Mouse (Mus musculus) intestine, postnatal 0 days (tissue): Measurements from ENCODE around the gene Tgfbr3. TPM values are rescaled to one million over a fixed set of nuclear protein-coding genes. Genes with fewer than 3 reads are reported as not detected.

Experiments used
- ATAC-seq: fragments of 200-750 bp; cut with Nextera tagmentation; 2 replicates; pipeline ENCODE4 v1.8.0; 2017; ENCODE audit warnings: mild to moderate bottlenecking, moderate TSS enrichment, moderate library complexity
- H3K27ac ChIP-seq: fragments of 300-500 bp; sonication (generic); 2 replicates; pipeline ENCODE4 v1.5.1; 2014; ENCODE audit warnings: mild to moderate bottlenecking, low read depth, low read length, moderate library complexity
- H3K27me3 ChIP-seq: fragments of 300-500 bp; sonication (generic); replicated peaks from 2 replicates; pipeline ENCODE4 v1.6.1; 2014; ENCODE audit warnings: low read length, mixed read lengths; ENCODE audit not compliant: control insufficient read depth, insufficient read depth
- H3K36me3 ChIP-seq: fragments of 300-500 bp; sonication (generic); 2 replicates; pipeline ENCODE4 v1.6.1; 2014; ENCODE audit warnings: mild to moderate bottlenecking, moderate library complexity; ENCODE audit not compliant: control insufficient read depth, insufficient read depth
- H3K4me1 ChIP-seq: fragments of 300-500 bp; sonication (generic); replicated peaks from 2 replicates; pipeline ENCODE4 v1.6.1; 2014; ENCODE audit warnings: antibody characterized with exemption, low read length, mixed read lengths; ENCODE audit not compliant: control insufficient read depth, insufficient read depth
- H3K4me2 ChIP-seq: fragments of 300-500 bp; sonication (generic); replicated peaks from 2 replicates; pipeline ENCODE4 v1.6.1; 2014; ENCODE audit warnings: low read depth, mild to moderate bottlenecking, moderate library complexity
- H3K4me3 ChIP-seq: fragments of 300-500 bp; sonication (generic); 2 replicates; pipeline ENCODE4 v1.5.1; 2014; ENCODE audit warnings: low read depth, low read length
- H3K9ac ChIP-seq: fragments of 300-500 bp; sonication (generic); 2 replicates; pipeline ENCODE4 v1.6.1; 2014; ENCODE audit warnings: mild to moderate bottlenecking, low read depth, low read length
- H3K9me3 ChIP-seq: fragments of 300-500 bp; sonication (generic); 2 replicates; pipeline ENCODE4 v1.6.1; 2016; ENCODE audit warnings: mixed run types; ENCODE audit not compliant: control insufficient read depth
- CTCF ChIP-seq: sonication (generic); IDR thresholded peaks from 2 replicates; pipeline ENCODE4 v1.5.1; 2016; ENCODE audit warnings: low read depth, mild to moderate bottlenecking, control low read depth, antibody characterized with exemption, moderate library complexity
- WGBS: fragments of 180-500 bp; shearing (Covaris S2); extraction: QIAGEN DNeasy Blood & Tissue Kit; methylation state at CpG from one replicate; pipeline ENCODE4 v1.1.7; 2014; 5-methylcytosine and 5-hydroxymethylcytosine counted together
- polyA plus RNA-seq: library from polyadenylated mRNA; unstranded; fragments of >200 nt; fragmentation: Nextera tagmentation; extraction: Ambion mirVana; gene quantifications from 2 replicates; pipeline ENCODE4 v1.2.1, GENCODE M21; 2015

The Tgfbr3 gene
- polyA plus RNA-seq, 1 experiment from 2014 or later: 7.5 TPM

GRCm38 (mm10) chr5:107129304-107129703 lies 160.1 kb downstream of the Tgfbr3 start:
- no peak overlapping the region for H3K4me2 ChIP-seq
- no peak overlapping the region for H3K9ac ChIP-seq
- ATAC-seq: no peak
- no peak overlapping the region for H3K27ac ChIP-seq
- no peaks in the 10 kb centered on the region for H3K27me3 ChIP-seq
- H3K4me3 ChIP-seq: no peak overlapping the region
- no peaks in the 10 kb centered on the region for H3K4me1 ChIP-seq
- H3K36me3 ChIP-seq: peaks cover 18% of the 10 kb centered on the region
- no peaks in the 10 kb centered on the region for H3K9me3 ChIP-seq
- 81% methylated on average over 5 of the region's 5 CpGs for WGBS
- TF ChIP-seq CTCF: no peak

GRCm38 (mm10) chr5:107126561-107126960 lies 162.9 kb downstream of the Tgfbr3 start:
- no peaks in the 10 kb centered on the region for H3K9me3 ChIP-seq
- no peak overlapping the region for H3K27ac ChIP-seq
- H3K27me3 ChIP-seq: no peaks in the 10 kb centered on the region
- WGBS: 53% methylated on average over 7 of the region's 7 CpGs
- no peak overlapping the region for H3K4me2 ChIP-seq
- H3K4me3 ChIP-seq: no peak overlapping the region
- H3K4me1 ChIP-seq: no peaks in the 10 kb centered on the region
- TF ChIP-seq CTCF: no peak
- peaks cover 12% of the 10 kb centered on the region; the same call in 1 of the 2 replicates for H3K36me3 ChIP-seq
- ATAC-seq: no peak
- H3K9ac ChIP-seq: no peak overlapping the region

- Histone ChIP-seq H3K4me1 (no peaks in the 10 kb centered on the region), H3K27me3 (no peaks in the 10 kb centered on the region), H3K4me3 (no peak overlapping the region), H3K4me2 (no peak overlapping the region), H3K9ac (no peak overlapping the region), H3K9me3 (no peaks in the 10 kb centered on the region), H3K36me3 (peaks cover 8% of the 10 kb centered on the region; the same call in 1 of the 2 replicates), H3K27ac (no peak overlapping the region)
- no peak for ATAC-seq
- WGBS: 67% methylated on average over 6 of the region's 6 CpGs
- no peak for TF ChIP-seq CTCF
These were observed 164.3 kb downstream of the Tgfbr3 start for GRCm38 (mm10) chr5:107125131-107125530.

GRCm38 (mm10) chr5:107124531-107124930 lies 164.9 kb downstream of the Tgfbr3 start:
- H3K27ac ChIP-seq: no peak overlapping the region
- H3K4me2 ChIP-seq: no peak overlapping the region
- no peak overlapping the region for H3K4me3 ChIP-seq
- 66% methylated on average over 7 of the region's 7 CpGs for WGBS
- H3K27me3 ChIP-seq: no peaks in the 10 kb centered on the region
- H3K9me3 ChIP-seq: no peaks in the 10 kb centered on the region
- no peaks in the 10 kb centered on the region for H3K4me1 ChIP-seq
- ATAC-seq: no peak
- TF ChIP-seq CTCF: no peak
- H3K36me3 ChIP-seq: peaks cover 4% of the 10 kb centered on the region; the same call in 1 of the 2 replicates
- no peak overlapping the region for H3K9ac ChIP-seq

- TF ChIP-seq CTCF: no peak
- Histone ChIP-seq H3K27ac (no peak overlapping the region), H3K4me2 (no peak overlapping the region), H3K27me3 (no peaks in the 10 kb centered on the region), H3K9ac (no peak overlapping the region), H3K4me1 (no peaks in the 10 kb centered on the region), H3K4me3 (no peak overlapping the region), H3K9me3 (no peaks in the 10 kb centered on the region), H3K36me3 (no peaks in the 10 kb centered on the region; the same call in 1 of the 2 replicates)
- 86% methylated on average over 4 of the region's 4 CpGs for WGBS
- ATAC-seq: no peak
These were observed 166.8 kb downstream of the Tgfbr3 start for GRCm38 (mm10) chr5:107122622-107123021.

- WGBS: 66% methylated on average over 10 of the region's 10 CpGs
- TF ChIP-seq CTCF: no peak
- ATAC-seq: no peak
- H3K9ac ChIP-seq: no peak overlapping the region
- no peak overlapping the region for H3K4me2 ChIP-seq
- no peaks in the 10 kb centered on the region; the same call in 1 of the 2 replicates for H3K36me3 ChIP-seq
- no peaks in the 10 kb centered on the region for H3K27me3 ChIP-seq
- no peak overlapping the region for H3K27ac ChIP-seq
- H3K4me3 ChIP-seq: no peak overlapping the region
- no peaks in the 10 kb centered on the region for H3K9me3 ChIP-seq
- no peaks in the 10 kb centered on the region for H3K4me1 ChIP-seq
These were observed 168.3 kb downstream of the Tgfbr3 start for GRCm38 (mm10) chr5:107121086-107121485.

GRCm38 (mm10) chr5:107120624-107121023 lies 168.8 kb downstream of the Tgfbr3 start:
- WGBS: 86% methylated on average over 3 of the region's 3 CpGs
- ATAC-seq: no peak
- H3K4me2 ChIP-seq: no peak overlapping the region
- H3K9me3 ChIP-seq: no peaks in the 10 kb centered on the region
- H3K27ac ChIP-seq: no peak overlapping the region
- no peaks in the 10 kb centered on the region for H3K27me3 ChIP-seq
- H3K4me1 ChIP-seq: no peaks in the 10 kb centered on the region
- H3K36me3 ChIP-seq: no peaks in the 10 kb centered on the region; the same call in 1 of the 2 replicates
- H3K9ac ChIP-seq: no peak overlapping the region
- H3K4me3 ChIP-seq: no peak overlapping the region
- TF ChIP-seq CTCF: no peak
